In genomic region chr17:25474330-25475077, GRCm38 (mm10) we compare ENCODE assay signal across 8 mouse cellular contexts. TPM values are rescaled to one million over a fixed set of nuclear protein-coding genes. Genes with fewer than 3 reads are reported as not detected.
DNase-seq lines count a peak whose midpoint lies in the region; ATAC-seq and TF ChIP-seq lines count a peak whose summit lies in the region.

No protein-coding gene starts in this region.

- no peaks in the 10 kb centered on the region for H3K9me3 ChIP-seq in embryonic facial prominence, embryonic 10.5 days
- no peaks in the 10 kb centered on the region for H3K9me3 ChIP-seq in heart, embryonic 12.5 days (replicated peaks)
- no peaks in the 10 kb centered on the region for H3K9me3 ChIP-seq in kidney, embryonic 16.5 days (ENCODE audit: low read length)
- H3K9me3 ChIP-seq in liver, embryonic 13.5 days (replicated peaks): no peaks in the 10 kb centered on the region
- no peaks in the 10 kb centered on the region for H3K9me3 ChIP-seq in stomach, postnatal 0 days (ENCODE audit: control insufficient read depth, low read length)

- DNase-seq in B cell, adult 2 months: peak; percentile 83 to 85
- DNase-seq in adrenal gland, adult 2 months: peak; percentile 61
- peak; percentile 84 for DNase-seq in embryonic facial prominence, embryonic 10.5 days (ENCODE audit: low spot score)
- DNase-seq in liver, embryonic 13.5 days: peak; percentile 53
- peak; percentile 81 for DNase-seq in naive thymus-derived CD4-positive, alpha-beta T cell, adult 2 months (ENCODE audit: low read depth)
- DNase-seq in stomach, postnatal 0 days (ENCODE audit: low spot score): peak; percentile 89

- H3K27me3 ChIP-seq in embryonic facial prominence, embryonic 10.5 days (replicated peaks; ENCODE audit: low read depth, poor library complexity, severe bottlenecking): peaks cover 85% of the 10 kb centered on the region
- H3K27me3 ChIP-seq in heart, embryonic 12.5 days (replicated peaks): peaks cover 44% of the 10 kb centered on the region
- H3K27me3 ChIP-seq in kidney, embryonic 16.5 days (ENCODE audit: insufficient read depth, low read length): peaks cover 7% of the 10 kb centered on the region; the same call in 1 of the 2 replicates
- peaks cover 55% of the 10 kb centered on the region for H3K27me3 ChIP-seq in liver, embryonic 13.5 days
- no peaks in the 10 kb centered on the region for H3K27me3 ChIP-seq in stomach, postnatal 0 days (ENCODE audit: control insufficient read depth, insufficient read depth, low read length)

- TF ChIP-seq EP300 in stomach, postnatal 0 days (optimal IDR thresholded peaks at IDR 0.05): no peak

- ATAC-seq in heart, embryonic 12.5 days (ENCODE audit: insufficient number of reproducible peaks, low FRiP score): no peak
- ATAC-seq in kidney, embryonic 16.5 days (ENCODE audit: low FRiP score, low TSS enrichment): peak; percentile 73
- peak; percentile 44; the same call in 1 of the 2 replicates for ATAC-seq in liver, embryonic 13.5 days (ENCODE audit: low read depth)
- peak; percentile 87 for ATAC-seq in stomach, postnatal 0 days (ENCODE audit: low FRiP score, low TSS enrichment)

- WGBS in embryonic facial prominence, embryonic 10.5 days: 2% methylated on average over 38 of the region's 38 CpGs
- WGBS in heart, embryonic 12.5 days: 3% methylated on average over 38 of the region's 38 CpGs
- WGBS in kidney, embryonic 16.5 days: 2% methylated on average over 38 of the region's 38 CpGs
- WGBS in liver, embryonic 13.5 days (ENCODE audit: insufficient replicate concordance): 3% methylated on average over 38 of the region's 38 CpGs
- 1% methylated on average over 38 of the region's 38 CpGs for WGBS in stomach, postnatal 0 days

- no peaks in the 10 kb centered on the region for H3K36me3 ChIP-seq in embryonic facial prominence, embryonic 10.5 days (replicated peaks)
- no peaks in the 10 kb centered on the region for H3K36me3 ChIP-seq in heart, embryonic 12.5 days
- H3K36me3 ChIP-seq in kidney, embryonic 16.5 days (ENCODE audit: insufficient read depth, low read length): no peaks in the 10 kb centered on the region
- no peaks in the 10 kb centered on the region for H3K36me3 ChIP-seq in liver, embryonic 13.5 days
- no peaks in the 10 kb centered on the region for H3K36me3 ChIP-seq in stomach, postnatal 0 days (ENCODE audit: control insufficient read depth, insufficient read depth, low read length)

- peak; percentile 73 for TF ChIP-seq CTCF in stomach, postnatal 0 days (IDR thresholded peaks at IDR 0.05; ENCODE audit: low read depth)

- H3K27ac ChIP-seq in embryonic facial prominence, embryonic 10.5 days (replicated peaks): no peak overlapping the region
- no peak overlapping the region for H3K27ac ChIP-seq in heart, embryonic 12.5 days (ENCODE audit: poor library complexity, severe bottlenecking)
- no peak overlapping the region for H3K27ac ChIP-seq in kidney, embryonic 16.5 days (ENCODE audit: low read length)
- no peak overlapping the region for H3K27ac ChIP-seq in liver, embryonic 13.5 days
- H3K27ac ChIP-seq in stomach, postnatal 0 days (replicated peaks): no peak overlapping the region

- H3K9ac ChIP-seq in heart, embryonic 12.5 days: peak overlapping the region; percentile 49; the same call in 1 of the 2 replicates
- peak overlapping the region; percentile 63 for H3K9ac ChIP-seq in kidney, embryonic 16.5 days (replicated peaks; ENCODE audit: low read length)
- H3K9ac ChIP-seq in liver, embryonic 13.5 days: 0 out of 2 replicates have a peak overlapping the region, but pooled peaks have one; percentile 13
- H3K9ac ChIP-seq in stomach, postnatal 0 days (ENCODE audit: low read length): peak overlapping the region; percentile 61; the same call in 1 of the 2 replicates

- peaks cover 34% of the 10 kb centered on the region for H3K4me1 ChIP-seq in embryonic facial prominence, embryonic 10.5 days
- H3K4me1 ChIP-seq in heart, embryonic 12.5 days (replicated peaks): peaks cover 32% of the 10 kb centered on the region
- H3K4me1 ChIP-seq in kidney, embryonic 16.5 days (ENCODE audit: insufficient read depth, low read length): 0 out of 2 replicates have a peak, but pooled peaks cover 7% of the 10 kb centered on the region
- H3K4me1 ChIP-seq in liver, embryonic 13.5 days (replicated peaks): peaks cover 6% of the 10 kb centered on the region
- H3K4me1 ChIP-seq in stomach, postnatal 0 days (replicated peaks; ENCODE audit: control insufficient read depth, insufficient read depth): no peaks in the 10 kb centered on the region

- peak overlapping the region; percentile 57 for H3K4me3 ChIP-seq in embryonic facial prominence, embryonic 10.5 days
- H3K4me3 ChIP-seq in heart, embryonic 12.5 days: peak overlapping the region; percentile 43
- peak overlapping the region; percentile 46 for H3K4me3 ChIP-seq in kidney, embryonic 16.5 days (ENCODE audit: low read length)
- H3K4me3 ChIP-seq in liver, embryonic 13.5 days (replicated peaks): peak overlapping the region; percentile 41
- H3K4me3 ChIP-seq in stomach, postnatal 0 days (ENCODE audit: low read depth, low read length): peak overlapping the region; percentile 39

- peak overlapping the region; percentile 80 for H3K4me2 ChIP-seq in heart, embryonic 12.5 days
- H3K4me2 ChIP-seq in kidney, embryonic 16.5 days (replicated peaks; ENCODE audit: low read depth, low read length): peak overlapping the region; percentile 95
- H3K4me2 ChIP-seq in liver, embryonic 13.5 days: peak overlapping the region; percentile 69
- H3K4me2 ChIP-seq in stomach, postnatal 0 days (replicated peaks; ENCODE audit: low read depth): peak overlapping the region; percentile 85

RNA-seq across cellular contexts. Expression of gene Tekt4, which starts 20.1 kb away (rescaled TPM):
- total RNA-seq in adrenal gland, adult 2 months (2021): under 1 TPM in 1 of 2 experiments, not detected in 1; 0.17 TPM
- 0.17 TPM in 1 of 2 replicates, not detected in the other for polyA plus RNA-seq in adrenal gland, adult 2 months (2012; rRNA removed)
- 0.33 TPM in 1 of 2 replicates, not detected in the other for polyA plus RNA-seq in embryonic facial prominence, embryonic 10.5 days (2016; fragmentation: Nextera tagmentation; extraction: Ambion mirVana)
- polyA plus RNA-seq in heart, embryonic 12.5 days (2016; fragmentation: Nextera tagmentation; extraction: Ambion mirVana): 0.45 and 0.54 TPM in 2 replicates
- polyA plus RNA-seq in kidney, embryonic 16.5 days (2015; fragmentation: Nextera tagmentation; extraction: Ambion mirVana): not detected in 2 replicates
- polyA plus RNA-seq in liver, embryonic 13.5 days (2015; fragmentation: Nextera tagmentation; extraction: Ambion mirVana): not detected in 2 replicates
- polyA plus RNA-seq in stomach, postnatal 0 days (2015; fragmentation: Nextera tagmentation; extraction: Ambion mirVana): 0.06 TPM in 1 of 2 replicates, not detected in the other

RNA-seq across cellular contexts. Expression of gene Sstr5, which starts 22.6 kb away (rescaled TPM):
- total RNA-seq in adrenal gland, adult 2 months (2021): 1 to 10 TPM in 1 of 2 experiments, under 1 TPM in 1; 0.97 to 1.0 TPM
- polyA plus RNA-seq in adrenal gland, adult 2 months (2012; rRNA removed): 0.36 and 0.54 TPM in 2 replicates
- polyA plus RNA-seq in embryonic facial prominence, embryonic 10.5 days (2016; fragmentation: Nextera tagmentation; extraction: Ambion mirVana): 0.13 and 0.21 TPM in 2 replicates
- 0.63 and 0.67 TPM in 2 replicates for polyA plus RNA-seq in heart, embryonic 12.5 days (2016; fragmentation: Nextera tagmentation; extraction: Ambion mirVana)
- polyA plus RNA-seq in kidney, embryonic 16.5 days (2015; fragmentation: Nextera tagmentation; extraction: Ambion mirVana): 0.13 TPM in 1 of 2 replicates, not detected in the other
- polyA plus RNA-seq in liver, embryonic 13.5 days (2015; fragmentation: Nextera tagmentation; extraction: Ambion mirVana): not detected in 2 replicates
- polyA plus RNA-seq in stomach, postnatal 0 days (2015; fragmentation: Nextera tagmentation; extraction: Ambion mirVana): 0.06 and 0.16 TPM in 2 replicates

RNA-seq across cellular contexts. Expression of gene Cacna1h, which starts 40.9 kb away (rescaled TPM):
- total RNA-seq in adrenal gland, adult 2 months (2021): 10 to 100 TPM; 77.1 to 96.1 TPM
- polyA plus RNA-seq in adrenal gland, adult 2 months (2012; rRNA removed): 163 and 202 TPM in 2 replicates
- 2.9 and 3.3 TPM in 2 replicates for polyA plus RNA-seq in embryonic facial prominence, embryonic 10.5 days (2016; fragmentation: Nextera tagmentation; extraction: Ambion mirVana)
- 13.5 and 16.3 TPM in 2 replicates for polyA plus RNA-seq in heart, embryonic 12.5 days (2016; fragmentation: Nextera tagmentation; extraction: Ambion mirVana)
- 3.3 and 3.5 TPM in 2 replicates for polyA plus RNA-seq in kidney, embryonic 16.5 days (2015; fragmentation: Nextera tagmentation; extraction: Ambion mirVana)
- 0.39 and 0.66 TPM in 2 replicates for polyA plus RNA-seq in liver, embryonic 13.5 days (2015; fragmentation: Nextera tagmentation; extraction: Ambion mirVana)
- 1.5 and 1.7 TPM in 2 replicates for polyA plus RNA-seq in stomach, postnatal 0 days (2015; fragmentation: Nextera tagmentation; extraction: Ambion mirVana)

Comparison
In these comparisons a context has a peak if more than half of its experiments do, and no peak if none do; other contexts are left out.
1. H3K9ac ChIP-seq: peak in every context shown above with its lines; median percentile 63 in kidney, embryonic 16.5 days; 61 in stomach, postnatal 0 days; 49 in heart, embryonic 12.5 days; 13 in liver, embryonic 13.5 days.